Mouse (Mus musculus) G1E (cell line): Measurements from ENCODE around the gene Crabp2.

ENCODE experiments used
- CTCF ChIP-seq: IDR thresholded peaks from 2 replicates; pipeline ENCODE4 v1.5.1; 2012; ENCODE audit warnings: low read depth, low read length, inconsistent platforms, mixed read lengths
- GATA1 ChIP-seq: IDR thresholded peaks from 2 replicates; pipeline ENCODE4 v1.6.1; 2012; ENCODE audit warnings: borderline replicate concordance, low read length, inconsistent platforms, mixed read lengths
- GATA2 ChIP-seq: IDR thresholded peaks from 2 replicates; pipeline ENCODE4 v1.6.1; 2012; ENCODE audit warnings: low read depth, low read length, inconsistent platforms, borderline replicate concordance
- POLR2AphosphoS5 ChIP-seq: IDR thresholded peaks from 2 replicates; pipeline ENCODE4 v1.6.1; 2012; ENCODE audit warnings: low read depth, low read length, inconsistent platforms; ENCODE audit not compliant: insufficient replicate concordance
- TAL1 ChIP-seq: conservative IDR thresholded peaks from 2 replicates; pipeline ENCODE4 v1.6.1; 2012; ENCODE audit warnings: low read depth, low read length, inconsistent platforms, mixed read lengths

DNA sequence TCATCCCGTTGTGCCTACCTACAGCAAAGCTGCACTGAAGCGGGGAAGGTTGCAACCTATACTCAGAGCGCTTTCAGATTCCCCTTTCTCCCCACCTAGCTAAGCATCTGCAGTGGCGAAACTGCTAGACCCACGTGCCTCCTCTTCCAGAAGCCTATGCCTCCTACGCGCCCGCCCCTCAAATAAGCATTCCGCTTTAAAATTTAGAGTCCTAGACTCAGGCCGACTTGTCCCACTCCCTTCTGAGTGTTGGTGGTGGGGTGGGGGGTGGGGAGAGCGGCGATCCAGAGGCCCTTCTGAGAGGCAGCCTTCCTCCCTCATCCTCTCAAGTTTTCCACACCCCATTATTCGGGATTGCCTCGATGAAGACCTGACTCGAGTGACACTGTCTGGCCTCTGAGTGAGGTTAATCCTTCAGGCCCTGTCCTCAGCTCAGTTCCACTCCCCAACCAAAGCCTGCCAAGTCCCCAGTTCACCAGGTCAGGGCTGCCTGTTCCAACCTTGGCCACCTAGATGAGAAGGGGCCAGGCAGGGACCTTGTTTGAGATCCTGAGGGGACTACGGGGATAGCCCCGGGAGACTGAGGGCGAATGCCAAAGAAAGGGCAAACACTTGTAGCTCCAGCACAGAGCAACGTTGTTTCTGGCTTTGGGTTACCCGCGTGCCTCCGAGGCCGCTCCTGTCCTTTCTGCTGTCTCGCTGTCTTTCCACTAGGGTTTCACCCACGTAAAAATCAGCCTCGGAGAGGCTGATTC is 1.2 kb upstream of the Crabp2 start:
- TF ChIP-seq CTCF (no peak), GATA1 (no peak), TAL1 (no peak), GATA2 (no peak), POLR2AphosphoS5 (no peak)
